Mouse (Mus musculus): ENCODE data around the gene Cbx1.

GRCm38 (mm10) chr11:96818128-96818710, 29.3 kb downstream of the Cbx1 start:
- TF ChIP-seq POLR2A (IDR thresholded peaks at IDR 0.05; ENCODE audit: control insufficient read depth, extremely low read depth, insufficient read depth, low read length, poor library complexity), result no peak
- no peak for TF ChIP-seq CTCF (IDR thresholded peaks at IDR 0.05; ENCODE audit: borderline replicate concordance, control insufficient read depth, extremely low read depth, insufficient read depth, low read length, poor library complexity)

Data from thymus, adult 2 months (tissue).